Mouse (Mus musculus) adrenal gland, adult 8-10 months (tissue): ENCODE data around the gene Kcnj11. TPM values are rescaled to one million over a fixed set of nuclear protein-coding genes. Genes with fewer than 3 reads are reported as not detected.

Source experiments
- DNase-seq: peaks from one replicate; pipeline ENCODE4 v3.0.0; 2022
- total RNA-seq, 4 experiments: library from RNA; stranded (reverse); gene quantifications; 2 replicates each; pipeline ENCODE4 v1.2.4; 2022

Kcnj11 gene
- 1 to 10 TPM; 1.1 to 2.7 (median 1.3) TPM for total RNA-seq

- DNase-seq = peak; percentile 26
Measured at GRCm38 (mm10) chr7:46100563-46100962, at the start of gene Kcnj11. Kcnj11 (minus strand) TSS chr7:46100764.

- DNase-seq = no peak
Measured at GRCm38 (mm10) chr7:46147417-46147816, 46.9 kb upstream of the Kcnj11 start.

- no peak for DNase-seq
Measured at GRCm38 (mm10) chr7:46146675-46147308, 46.2 kb upstream of the Kcnj11 start.

- DNase-seq = no peak
Measured at GRCm38 (mm10) chr7:46144061-46144460, 43.5 kb upstream of the Kcnj11 start.

- no peak for DNase-seq
Measured at GRCm38 (mm10) chr7:46138329-46138930, 37.9 kb upstream of the Kcnj11 start.

- no peak for DNase-seq
Measured at GRCm38 (mm10) chr7:46133858-46134257, 33.3 kb upstream of the Kcnj11 start.

- DNase-seq = no peak
Measured at GRCm38 (mm10) chr7:46132229-46132628, 31.7 kb upstream of the Kcnj11 start.

- no peak for DNase-seq
Measured at GRCm38 (mm10) chr7:46131806-46132205, 31.2 kb upstream of the Kcnj11 start.

- no peak for DNase-seq
Measured at GRCm38 (mm10) chr7:46131266-46131665, 30.7 kb upstream of the Kcnj11 start.

- no peak for DNase-seq
Measured at GRCm38 (mm10) chr7:46130723-46131122, 30.2 kb upstream of the Kcnj11 start.

GRCm38 (mm10) chr7:46129463-46130179 lies 29.1 kb upstream of the Kcnj11 start:
- no peak for DNase-seq

- no peak for DNase-seq
Measured at GRCm38 (mm10) chr7:46128196-46128595, 27.6 kb upstream of the Kcnj11 start.

- DNase-seq = no peak
Measured at GRCm38 (mm10) chr7:46125340-46125739, 24.8 kb upstream of the Kcnj11 start.

- DNase-seq = no peak
Measured at GRCm38 (mm10) chr7:46124460-46124859, 23.9 kb upstream of the Kcnj11 start.

- DNase-seq = no peak
Measured at GRCm38 (mm10) chr7:46122964-46123363, 22.4 kb upstream of the Kcnj11 start.

- DNase-seq = no peak
Measured at GRCm38 (mm10) chr7:46117035-46117434, 16.5 kb upstream of the Kcnj11 start.

- no peak for DNase-seq
Measured at GRCm38 (mm10) chr7:46116118-46116581, 15.6 kb upstream of the Kcnj11 start.

GRCm38 (mm10) chr7:46113435-46113834 lies 12.9 kb upstream of the Kcnj11 start:
- DNase-seq = no peak

GRCm38 (mm10) chr7:46111938-46112337 lies 11.4 kb upstream of the Kcnj11 start:
- no peak for DNase-seq

GRCm38 (mm10) chr7:46111212-46111817 lies 10.8 kb upstream of the Kcnj11 start:
- DNase-seq = peak; percentile 33

- DNase-seq = no peak
Measured at GRCm38 (mm10) chr7:46110079-46110478, 9.5 kb upstream of the Kcnj11 start.

- no peak for DNase-seq
Measured at GRCm38 (mm10) chr7:46105484-46105883, 4.9 kb upstream of the Kcnj11 start.

- DNase-seq = no peak
Measured at GRCm38 (mm10) chr7:46104256-46104915, 3.8 kb upstream of the Kcnj11 start.
